Mouse (Mus musculus) heart, postnatal 10 days (tissue): ENCODE measurements around the gene Tnrc6b. TPM values are rescaled to one million over a fixed set of nuclear protein-coding genes. Genes with fewer than 3 reads are reported as not detected.
"Not testable (repeated sequence)": the region's sequence is repeated elsewhere in the genome, so short reads cannot be mapped to it uniquely, and the experiment has no call there.

Experiments
- DNase-seq, 2 experiments: peaks; one replicate each; pipeline ENCODE4 v3.0.0; 2021
- intact Hi-C: fragments of 180-260 bp; cut with DNase I; formaldehyde crosslinking; loops from one replicate; pipeline ENCODE4 v1.15.1; 2025
- total RNA-seq, 2 experiments: library from RNA; stranded (reverse); gene quantifications; 2 replicates each; pipeline ENCODE4 v1.2.3; 2021

Tnrc6b gene
- total RNA-seq, 2 experiments from 2014 or later = 56.1 to 56.4 TPM

GRCm38 (mm10) chr15:80832808-80833207 is 121.7 kb downstream of the Tnrc6b start:
- intact Hi-C loops = no loop called here

GRCm38 (mm10) chr15:80836246-80836645 is 125.1 kb downstream of the Tnrc6b start:
- no peak for DNase-seq
- intact Hi-C loops = no loop called here

More at GRCm38 (mm10) chr15:80832808-80833207, 121.7 kb downstream of the Tnrc6b start:
- DNase-seq = no peak

- intact Hi-C loops = no loop called here
- DNase-seq = no peak
These were observed 127.7 kb downstream of the Tnrc6b start for GRCm38 (mm10) chr15:80838836-80839235.

- DNase-seq = no peak
- intact Hi-C loops = loop anchor here (5.0 kb wide), 1 partner anchor 38 kb away; no protein-coding TSS in a partner anchor
These were observed 128.7 kb downstream of the Tnrc6b start for GRCm38 (mm10) chr15:80839653-80840420.

GRCm38 (mm10) chr15:80844262-80844661 is 133.1 kb downstream of the Tnrc6b start:
- intact Hi-C loops = loop anchor here (5.0 kb wide), 1 partner anchor 42 kb away; no protein-coding TSS in a partner anchor
- DNase-seq = no peak

GRCm38 (mm10) chr15:80844926-80845325 is 133.8 kb downstream of the Tnrc6b start:
- DNase-seq = no peak
- intact Hi-C loops = loop anchor here (5.0 kb wide), 1 partner anchor 43 kb away; no protein-coding TSS in a partner anchor

GRCm38 (mm10) chr15:80850004-80850403 is 138.9 kb downstream of the Tnrc6b start:
- intact Hi-C loops = no loop called here

GRCm38 (mm10) chr15:80850682-80851475 is 139.8 kb downstream of the Tnrc6b start:
- intact Hi-C loops = no loop called here
- peak in 1 of 2 experiments; percentile 31 for DNase-seq

More at GRCm38 (mm10) chr15:80850004-80850403, 138.9 kb downstream of the Tnrc6b start:
- no peak for DNase-seq

- DNase-seq = no peak
- intact Hi-C loops = no loop called here
These were observed 141.0 kb downstream of the Tnrc6b start for GRCm38 (mm10) chr15:80852122-80852521.

- intact Hi-C loops, DNase-seq: not testable (repeated sequence)
These were observed 141.4 kb downstream of the Tnrc6b start for GRCm38 (mm10) chr15:80852527-80852926.

- intact Hi-C loops = no loop called here
- DNase-seq = no peak
These were observed 148.3 kb downstream of the Tnrc6b start for GRCm38 (mm10) chr15:80859366-80859765.

GRCm38 (mm10) chr15:80861302-80861701 is 150.2 kb downstream of the Tnrc6b start:
- intact Hi-C loops = no loop called here
- no peak for DNase-seq

- intact Hi-C loops = no loop called here
- DNase-seq = no peak
These were observed 150.9 kb downstream of the Tnrc6b start for GRCm38 (mm10) chr15:80862027-80862426.

GRCm38 (mm10) chr15:80868603-80869002 is 157.5 kb downstream of the Tnrc6b start:
- intact Hi-C loops, DNase-seq: not testable (repeated sequence)

GRCm38 (mm10) chr15:80874726-80875125 is 163.6 kb downstream of the Tnrc6b start:
- DNase-seq = peak in 1 of 2 experiments; percentile 11
- intact Hi-C loops = no loop called here

GRCm38 (mm10) chr15:80876231-80876630 is 165.1 kb downstream of the Tnrc6b start:
- DNase-seq = peak in 1 of 2 experiments; percentile 25
- intact Hi-C loops = no loop called here

- intact Hi-C loops = no loop called here
- no peak for DNase-seq
These were observed 173.0 kb downstream of the Tnrc6b start for GRCm38 (mm10) chr15:80884095-80884494.

GRCm38 (mm10) chr15:80886361-80887156 is 175.4 kb downstream of the Tnrc6b start:
- intact Hi-C loops = no loop called here

GRCm38 (mm10) chr15:80892341-80892740 is 181.2 kb downstream of the Tnrc6b start:
- no peak for DNase-seq
- intact Hi-C loops = no loop called here

More at GRCm38 (mm10) chr15:80886361-80887156, 175.4 kb downstream of the Tnrc6b start:
- DNase-seq = no peak

- no peak for DNase-seq
- intact Hi-C loops = no loop called here
These were observed 185.6 kb downstream of the Tnrc6b start for GRCm38 (mm10) chr15:80896741-80897140.
